Mouse (Mus musculus) kidney, postnatal 36 days (tissue): ENCODE measurements at regions not wholly inside any gene's neighbourhood (a gene's known extent, or its start where the extent isn't known, plus 50 kb on each side); places are given as distances from the start of the nearest gene placed in this dataset.
A peak's percentile ranks its signal among the peaks of the same experiment; 100 is the strongest.

Experiments
- DNase-seq, 2 experiments: peaks; one replicate each; pipeline ENCODE4 v3.0.0; 2021 to 2022; ENCODE audit warnings: mixed read lengths in 2 of 2

- DNase-seq = no peak
These were observed 95.3 kb upstream of the Trpm1 start for GRCm38 (mm10) chr7:64058282-64058872.

DNA sequence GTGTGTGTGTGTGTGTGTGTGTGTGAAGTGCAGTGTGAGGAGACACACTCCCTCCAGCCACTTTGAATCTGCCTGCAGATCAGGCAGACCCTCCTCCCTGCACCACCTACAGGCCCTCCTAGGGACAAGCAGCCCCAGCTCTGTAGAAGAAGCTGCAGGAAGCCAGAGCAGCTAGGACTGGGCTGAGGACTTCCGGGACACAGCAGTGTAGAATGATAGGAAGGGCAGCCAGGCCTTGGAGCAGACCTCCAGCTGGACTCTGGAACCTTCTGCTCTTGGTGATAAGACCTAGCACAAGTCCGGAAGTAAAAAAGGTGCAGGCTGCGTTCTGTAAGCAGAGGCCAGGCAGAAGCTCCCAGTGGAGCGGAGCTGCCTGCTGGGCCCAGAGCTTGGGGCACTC lies 95.8 kb upstream of the Trpm1 start:
- DNase-seq = peak in 1 of 2 experiments; percentile 17

DNA sequence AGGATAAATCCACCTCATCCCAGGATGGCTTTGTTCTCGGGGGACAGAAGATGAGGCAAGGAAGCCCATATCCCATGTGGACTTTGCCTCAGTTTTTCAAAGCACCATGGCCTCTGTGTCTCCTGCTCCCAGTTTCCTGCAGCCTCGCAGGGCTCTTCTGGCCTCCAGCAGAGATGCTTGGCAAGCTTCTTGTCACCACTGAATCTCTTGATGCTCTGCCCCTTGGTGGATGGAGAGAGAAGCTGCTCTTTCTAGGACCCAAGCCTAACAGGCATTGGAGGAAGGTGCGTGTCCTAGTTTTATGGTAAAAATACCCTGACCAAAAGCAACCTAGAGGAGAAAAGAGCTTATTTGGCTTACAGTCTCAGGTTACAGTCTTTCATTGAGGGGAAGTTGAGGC lies 97.1 kb upstream of the Trpm1 start:
- DNase-seq = no peak

GRCm38 (mm10) chr7:64054996-64055395 lies 98.6 kb upstream of the Trpm1 start:
- no peak for DNase-seq

- DNase-seq = peak in 1 of 2 experiments; percentile 46
These were observed 99.9 kb upstream of the Trpm1 start for GRCm38 (mm10) chr7:64053766-64054165.

DNA sequence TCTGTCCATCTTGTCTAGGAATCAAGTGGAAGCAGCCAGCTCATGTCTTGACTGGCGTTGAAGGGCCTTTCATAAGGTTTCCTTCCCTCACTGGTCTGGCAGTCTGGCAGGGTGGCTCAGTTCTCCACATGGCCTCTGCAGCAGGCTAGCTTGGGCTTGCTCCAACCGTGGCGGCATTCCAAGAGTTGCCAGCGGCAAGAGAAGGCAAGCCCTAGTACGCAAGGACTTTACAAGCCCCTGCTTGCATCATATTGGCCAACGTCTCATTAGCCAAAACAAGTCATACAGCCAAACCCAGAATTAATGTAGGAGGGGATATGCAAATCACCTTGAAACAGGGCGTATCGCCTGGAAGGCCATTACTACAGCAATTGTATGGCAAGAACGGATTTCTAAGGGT lies 101.2 kb upstream of the Trpm1 start:
- DNase-seq = peak; percentile 40 to 48

- DNase-seq = no peak
These were observed 102.7 kb upstream of the Trpm1 start for GRCm38 (mm10) chr7:64050826-64051401.

DNA sequence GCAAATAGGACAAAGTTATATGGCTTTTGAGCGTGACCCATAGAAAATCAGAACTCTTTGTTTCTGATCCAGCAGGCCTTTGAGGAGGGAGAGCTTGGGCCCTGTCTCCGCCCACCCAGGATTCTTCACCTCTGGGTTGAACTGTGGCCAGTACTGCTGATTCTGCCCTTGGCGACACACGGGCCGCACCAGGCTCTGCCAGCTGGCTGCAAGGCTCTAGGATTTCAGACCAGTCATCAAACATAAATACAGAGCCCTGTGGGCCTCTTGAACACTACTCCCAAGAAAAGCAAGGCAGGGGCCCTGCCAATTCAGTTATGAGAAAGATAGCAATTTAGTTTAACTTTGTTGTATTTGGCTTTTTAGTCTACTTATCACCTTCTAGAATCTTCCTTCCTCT lies 103.4 kb upstream of the Trpm1 start:
- DNase-seq = peak; percentile 43 to 46

- DNase-seq = no peak
These were observed 104.3 kb upstream of the Trpm1 start for GRCm38 (mm10) chr7:64049183-64049965.

DNA sequence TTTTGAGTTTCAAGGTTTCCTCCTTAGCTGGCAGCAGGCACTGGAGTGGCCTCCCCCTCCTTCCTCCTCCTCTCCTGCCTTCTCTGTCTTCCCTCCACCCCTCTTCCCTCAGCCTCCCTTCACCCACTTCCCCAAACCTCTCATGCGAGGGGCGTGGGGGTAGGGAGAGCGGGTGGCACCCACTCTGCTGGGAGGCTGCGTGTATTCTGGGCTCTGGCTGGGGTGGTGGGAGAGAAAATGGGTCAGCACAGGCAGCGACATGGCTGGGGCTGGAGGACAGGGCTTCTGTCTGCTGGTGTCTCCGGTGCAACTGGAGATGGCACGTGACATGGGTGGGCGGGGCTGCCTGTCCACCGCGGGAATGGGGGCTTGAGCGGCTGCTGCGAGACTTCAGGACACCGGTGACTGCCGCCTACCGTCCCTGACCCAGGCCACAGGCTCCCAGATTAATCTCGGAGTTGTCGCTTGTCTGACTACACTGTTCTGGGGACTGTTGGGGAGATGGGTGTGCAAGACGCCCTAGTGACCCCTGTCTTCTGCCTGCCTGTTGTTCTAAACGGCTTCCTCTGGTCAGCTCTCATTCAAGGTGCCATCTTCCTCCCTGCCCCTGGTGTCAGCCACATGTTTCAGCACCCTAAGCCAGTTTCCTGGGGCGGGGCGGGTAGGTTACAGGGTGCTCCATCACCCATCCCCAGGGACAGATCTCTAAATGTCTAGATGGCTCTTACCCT lies 105.0 kb upstream of the Trpm1 start:
- DNase-seq = peak; percentile 39 to 63

DNA sequence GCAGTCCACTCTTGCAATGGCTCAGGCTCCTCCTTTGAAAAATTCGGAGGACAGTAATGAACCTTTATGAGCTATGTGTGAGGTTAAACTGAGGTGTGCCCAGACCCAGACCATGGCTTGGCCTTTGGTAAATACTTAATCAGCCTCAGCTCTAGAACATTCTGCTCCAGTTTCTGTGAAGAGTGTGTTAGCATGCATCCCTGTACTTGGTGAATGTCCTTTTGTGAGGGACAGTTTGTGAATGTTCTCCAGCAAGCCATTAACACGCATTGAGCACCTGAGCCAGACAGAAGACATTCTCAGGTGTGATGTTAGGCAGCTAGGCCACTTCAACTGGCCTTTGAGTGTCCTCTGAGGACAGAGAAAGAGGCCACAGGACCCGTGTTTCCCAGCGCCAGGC lies 105.8 kb upstream of the Trpm1 start:
- DNase-seq = no peak

GRCm38 (mm10) chr7:64045292-64045691 lies 106.6 kb upstream of the Klf13 start:
- no peak for DNase-seq

- no peak for DNase-seq
These were observed 104.3 kb upstream of the Klf13 start for GRCm38 (mm10) chr7:64042978-64043377.

- DNase-seq = no peak
These were observed 102.6 kb upstream of the Klf13 start for GRCm38 (mm10) chr7:64041303-64041702.

DNA sequence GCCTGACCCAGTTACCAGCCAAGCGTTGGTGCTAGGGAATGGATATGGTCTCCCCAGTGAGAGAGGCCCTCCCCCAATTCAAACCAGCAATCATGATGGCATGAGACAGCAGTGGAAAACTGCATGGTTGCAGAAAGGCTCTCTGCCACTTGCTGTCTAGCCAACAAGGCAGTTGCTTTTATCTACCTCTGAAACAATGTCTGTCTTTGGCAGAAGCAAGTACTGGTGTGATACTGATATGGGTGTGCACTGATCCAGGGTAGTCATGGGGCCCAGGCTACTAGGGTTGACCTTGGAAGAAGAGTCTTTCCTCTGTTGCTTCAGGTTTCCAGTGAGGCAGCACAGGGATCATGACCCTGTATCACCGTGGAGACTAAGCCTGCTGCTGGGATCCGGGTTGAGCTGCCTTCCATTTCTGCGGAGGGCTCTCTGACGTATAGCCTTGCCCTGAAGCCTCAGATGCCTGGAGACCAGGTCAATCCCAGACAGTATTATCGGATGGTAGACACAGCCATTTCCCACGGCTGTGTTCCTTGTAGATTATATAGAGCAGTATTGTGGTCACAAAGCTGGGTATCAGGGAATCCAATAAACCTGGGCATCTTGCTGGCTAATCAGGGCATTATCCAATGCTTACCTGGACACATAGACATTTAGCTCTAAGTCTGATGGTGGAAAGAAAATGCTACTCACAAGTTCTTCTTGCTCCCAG lies 101.5 kb upstream of the Klf13 start:
- no peak for DNase-seq

DNA sequence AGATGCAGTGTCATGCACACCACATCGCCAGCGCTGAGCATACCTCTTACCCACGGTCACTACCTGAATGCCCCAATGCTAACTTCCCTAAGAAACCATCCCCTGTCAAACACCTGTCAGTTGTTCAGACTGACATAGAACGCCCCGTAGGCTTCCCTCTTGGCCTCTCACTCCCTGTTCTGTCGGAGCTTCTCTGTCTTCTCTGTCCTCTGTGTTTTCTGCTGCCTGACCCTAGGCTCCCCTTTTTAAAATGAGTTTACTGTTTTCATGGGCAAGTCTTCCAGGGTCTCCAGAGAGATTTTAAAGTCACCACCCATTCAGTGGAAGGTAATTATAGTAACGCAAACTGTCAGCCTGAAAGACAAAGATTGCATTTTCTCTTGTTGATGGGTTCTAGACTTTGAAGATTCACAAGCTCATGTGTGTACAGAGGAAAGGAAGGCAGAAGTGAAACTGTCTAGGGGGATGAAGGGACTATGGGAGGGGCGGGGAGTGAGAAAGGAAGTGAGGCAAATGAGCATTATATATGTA lies 99.1 kb upstream of the Klf13 start:
- DNase-seq = no peak

DNA sequence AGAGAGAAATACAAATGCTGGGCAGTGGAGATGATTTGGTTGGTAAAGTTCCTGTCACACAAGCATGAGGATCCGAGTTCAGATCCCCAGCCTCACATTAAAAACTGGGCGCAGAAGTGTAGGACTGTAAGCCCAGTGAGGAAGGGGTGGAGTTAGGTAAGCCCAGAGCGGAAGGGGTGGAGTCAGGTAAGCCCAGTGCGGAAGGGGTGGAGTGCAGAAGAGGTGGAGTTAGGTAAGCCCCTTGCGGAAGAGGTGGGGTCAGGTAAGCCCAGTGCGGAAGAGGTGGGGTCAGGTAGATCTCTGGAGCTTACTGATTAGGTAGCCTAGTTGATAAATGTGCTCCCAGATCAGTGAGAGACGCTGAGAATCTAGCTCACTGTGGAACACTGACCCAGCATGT lies 97.4 kb upstream of the Klf13 start:
- no peak for DNase-seq

GRCm38 (mm10) chr7:64035025-64035606 lies 96.4 kb upstream of the Klf13 start:
- DNase-seq = no peak

DNA sequence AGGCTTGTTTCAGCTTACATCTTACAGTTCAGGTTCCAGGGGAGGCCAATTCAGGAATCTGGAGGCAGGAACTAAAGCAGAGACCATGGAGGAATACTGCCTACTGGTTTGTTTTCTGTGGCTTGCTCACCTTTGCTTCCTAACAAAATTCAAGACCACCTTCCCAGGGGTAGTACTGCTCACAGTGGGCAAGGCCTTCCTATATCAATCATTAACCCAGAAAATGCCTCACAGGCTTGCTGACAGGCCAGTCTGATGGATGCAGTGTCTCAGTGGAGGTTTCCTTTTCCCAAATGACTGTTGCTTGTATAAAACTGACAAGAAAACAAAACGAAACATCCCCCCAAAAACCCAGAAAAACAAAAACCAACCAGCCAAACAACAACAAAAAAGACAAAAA lies 95.8 kb upstream of the Klf13 start:
- DNase-seq = no peak

- DNase-seq = no peak
These were observed 94.7 kb upstream of the Klf13 start for GRCm38 (mm10) chr7:64033388-64033787.

DNA sequence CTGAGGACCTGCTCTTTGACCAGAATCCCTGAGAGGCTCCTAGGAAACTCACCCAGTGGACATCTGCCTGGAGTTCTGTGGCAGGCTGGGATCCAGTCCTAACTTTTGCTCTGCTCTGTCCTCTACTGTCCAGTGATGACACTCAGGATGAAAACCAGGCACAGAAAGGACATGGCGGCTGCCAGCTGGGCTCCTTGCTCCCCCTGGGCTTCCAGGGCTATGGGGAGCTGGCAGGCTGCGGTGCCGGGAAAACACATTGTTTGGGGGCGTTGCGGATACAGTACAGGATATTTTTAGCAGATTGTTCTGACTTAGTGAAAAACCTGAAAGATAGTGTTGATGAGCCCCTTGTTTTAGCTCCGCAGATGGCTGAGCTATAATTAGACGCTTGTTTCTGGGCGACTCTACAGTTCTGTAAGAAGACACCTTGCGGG lies 94.2 kb upstream of the Klf13 start:
- DNase-seq = no peak

DNA sequence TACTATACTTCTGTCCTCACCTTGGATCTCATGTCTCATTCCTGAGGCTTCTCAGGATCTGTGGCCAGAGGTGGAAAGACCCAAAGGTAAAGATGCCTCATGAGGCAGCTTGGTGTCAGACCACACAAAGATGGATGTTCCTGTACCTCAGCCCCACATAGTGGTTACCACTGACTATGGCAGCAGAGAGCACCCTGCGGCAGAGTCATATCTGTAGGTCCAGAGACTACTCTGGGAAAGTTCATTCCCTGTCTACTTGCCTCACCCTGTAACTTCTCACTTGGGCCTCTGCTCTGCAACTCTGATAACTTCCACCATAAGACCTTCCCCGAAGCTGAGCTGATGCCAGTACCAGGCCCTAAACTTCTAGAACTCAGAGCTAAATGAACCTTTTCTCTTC lies 91.9 kb upstream of the Klf13 start:
- DNase-seq = no peak
